Mouse (Mus musculus): ENCODE measurements around the gene Ehd1. TPM values are rescaled to one million over a fixed set of nuclear protein-coding genes. Genes with fewer than 3 reads are reported as not detected.
A peak's percentile ranks its signal among the peaks of the same experiment; 100 is the strongest.

The Ehd1 gene
- total RNA-seq, 2 experiments from 2014 or later: 112 to 157 TPM

DNA sequence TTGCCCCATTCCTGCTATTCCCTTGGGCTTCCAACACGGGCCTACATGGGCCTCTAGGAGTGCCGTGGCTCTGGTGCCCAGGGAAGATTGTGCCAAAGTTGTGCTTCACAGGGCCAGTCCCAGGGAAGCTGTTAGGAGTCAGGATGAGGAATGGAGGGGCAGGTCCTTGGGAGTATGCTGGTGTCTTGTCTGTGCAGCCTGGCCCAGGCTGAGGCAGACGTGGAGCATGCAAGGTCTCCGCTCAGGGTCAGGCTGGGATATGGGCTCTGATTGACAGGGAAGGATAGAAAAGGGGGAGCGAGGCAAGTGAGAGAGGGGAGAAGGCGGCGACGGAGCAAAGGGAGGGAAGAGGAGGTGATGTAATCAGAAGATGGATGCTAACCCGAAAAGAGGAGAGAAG, 48.2 kb downstream of the Ehd1 start:
- no peak for DNase-seq (ENCODE audit: low spot score in 2 of 2)

DNA sequence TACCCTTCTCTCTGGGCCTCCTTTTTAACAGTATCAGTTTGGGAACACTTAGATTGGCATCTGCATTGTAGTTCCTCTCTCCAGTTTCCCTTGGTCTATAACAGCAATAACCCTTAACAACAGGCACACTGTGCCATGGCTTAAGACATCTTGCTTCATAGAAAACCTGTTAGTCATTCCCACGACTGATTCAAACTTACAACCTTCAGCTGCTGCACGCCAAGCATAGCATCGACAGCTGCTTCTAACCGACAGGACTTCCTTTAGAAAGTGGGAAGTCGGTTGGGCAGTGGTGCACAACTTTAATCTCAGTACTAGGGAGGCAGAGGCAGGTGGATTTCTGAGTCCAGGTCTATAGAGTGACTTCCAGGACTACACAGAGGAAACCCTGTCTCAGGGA, 54.7 kb downstream of the Ehd1 start:
- no peak for DNase-seq (ENCODE audit: low spot score in 2 of 2)

DNA sequence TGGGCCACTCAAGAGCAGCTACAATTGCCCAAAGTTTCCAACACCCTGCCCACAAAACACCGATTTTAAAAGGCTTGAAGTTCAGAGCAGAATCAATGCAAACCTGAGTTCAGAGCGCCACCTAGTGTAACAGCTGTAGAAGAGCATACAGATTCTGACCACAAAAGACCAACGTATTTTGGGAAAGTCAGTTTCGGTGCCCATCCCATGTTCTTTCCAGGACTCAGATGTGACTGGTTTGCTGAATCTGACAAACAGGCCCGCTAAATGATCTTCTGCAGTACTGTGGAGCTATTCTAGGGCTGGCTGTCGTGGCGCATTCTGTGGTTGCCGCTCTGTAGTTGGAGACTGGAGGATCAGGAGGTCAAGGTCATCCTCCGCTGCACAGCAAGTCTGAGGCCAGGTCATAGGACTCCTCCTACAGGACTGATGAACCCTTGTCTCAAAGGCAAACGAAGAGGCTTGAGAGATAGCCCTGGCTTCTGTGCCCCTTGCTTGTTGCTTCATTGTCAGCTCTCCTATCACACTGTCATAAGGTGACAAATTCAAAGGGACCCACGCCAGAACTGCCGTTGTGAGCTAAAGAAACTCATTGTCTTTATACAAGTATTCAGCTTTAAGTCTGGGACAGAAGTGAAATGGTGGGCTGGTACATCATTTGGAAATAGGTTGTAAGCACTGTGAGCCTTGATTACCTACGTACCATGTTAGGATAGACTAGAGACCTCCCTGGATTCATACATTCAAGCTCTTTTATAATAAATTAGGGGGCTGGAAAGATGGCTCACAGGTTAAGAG, 55.4 kb downstream of the Ehd1 start:
- peak; percentile 65 for DNase-seq (ENCODE audit: low spot score in 2 of 2)

DNA sequence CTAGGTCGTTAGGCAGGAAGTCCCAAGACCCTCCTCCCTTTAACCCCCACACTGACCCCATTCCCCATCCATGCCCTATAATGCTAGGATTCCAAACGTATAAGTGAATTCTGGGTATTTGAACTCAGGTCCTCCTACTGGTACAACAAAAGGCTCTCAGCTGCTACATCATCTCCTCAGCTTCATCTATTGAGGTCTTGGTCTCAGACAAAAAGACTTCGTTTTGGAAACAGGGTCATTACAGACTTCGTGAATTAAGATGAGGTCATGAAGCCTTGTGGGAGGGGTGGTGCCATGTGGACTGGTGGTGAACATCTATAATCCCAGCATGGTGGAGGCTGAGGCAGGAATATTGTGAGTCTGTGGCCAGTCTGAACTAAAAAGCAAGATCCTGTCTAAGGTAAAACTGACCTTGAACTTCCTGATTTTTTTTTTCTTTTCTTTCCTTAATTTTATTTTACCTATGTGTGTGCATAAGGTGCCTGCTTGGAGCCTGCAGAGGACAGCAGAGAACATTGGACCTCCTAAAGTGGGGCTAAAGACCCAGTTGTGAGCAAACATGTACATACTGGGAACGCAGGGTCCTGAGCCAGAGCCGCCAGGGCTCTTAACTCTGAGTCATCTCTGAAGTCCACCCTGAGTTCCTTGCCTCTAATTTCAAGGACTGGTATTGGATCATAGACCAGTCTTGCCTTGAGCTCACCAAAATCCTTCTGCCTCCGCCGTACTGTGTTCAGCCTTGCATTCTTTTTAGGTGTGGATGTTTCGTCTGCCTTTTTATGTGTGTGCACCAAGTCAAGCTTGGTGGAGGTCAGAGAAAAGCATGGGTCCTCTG, 57.5 kb downstream of the Ehd1 start:
- DNase-seq (ENCODE audit: low spot score in 2 of 2): no peak

DNA sequence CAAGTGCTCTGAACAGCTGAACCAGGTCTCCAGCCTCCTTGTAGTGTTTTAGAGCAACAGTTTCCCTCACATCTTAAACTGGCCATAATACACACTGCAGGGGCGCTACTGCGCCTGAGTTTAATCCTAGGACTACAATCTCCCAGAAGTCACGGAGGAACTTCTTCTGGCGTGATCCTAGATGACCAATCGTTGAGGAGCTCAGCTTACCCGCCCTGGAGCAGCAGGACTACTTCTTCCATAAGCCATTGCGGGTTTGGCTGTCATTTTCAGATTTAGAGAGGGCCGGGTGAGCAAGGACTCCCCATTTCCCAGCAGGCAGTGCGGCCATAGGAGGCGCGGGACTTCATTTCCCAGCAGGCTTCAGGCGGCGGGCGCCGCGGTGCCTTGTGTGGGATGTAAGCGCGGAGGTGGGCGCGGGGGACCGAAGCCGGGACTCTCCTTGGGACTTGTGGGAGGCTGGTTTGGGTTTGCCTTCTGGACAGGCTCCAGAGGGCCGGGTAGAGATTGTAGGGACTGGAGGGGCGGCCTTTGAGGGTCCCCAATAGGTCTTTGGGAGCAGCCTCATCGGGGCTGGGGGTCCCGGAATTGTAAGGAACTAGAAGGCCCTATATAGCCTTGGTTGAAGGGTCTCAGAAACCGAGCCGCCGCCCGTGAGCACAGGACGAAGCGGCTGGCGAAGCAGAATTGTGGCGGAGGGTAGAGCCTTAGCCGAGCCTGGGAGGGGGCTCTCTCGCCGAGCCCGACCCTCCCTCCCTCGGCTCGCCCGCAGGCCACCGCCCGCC, 58.3 kb downstream of the Ehd1 start, which contains the start of gene Men1:
Gene Men1 (plus strand): TSS at position 307 of the 785 bp plus-strand sequence.
- peak; percentile 87 for DNase-seq (ENCODE audit: low spot score in 2 of 2)

DNA sequence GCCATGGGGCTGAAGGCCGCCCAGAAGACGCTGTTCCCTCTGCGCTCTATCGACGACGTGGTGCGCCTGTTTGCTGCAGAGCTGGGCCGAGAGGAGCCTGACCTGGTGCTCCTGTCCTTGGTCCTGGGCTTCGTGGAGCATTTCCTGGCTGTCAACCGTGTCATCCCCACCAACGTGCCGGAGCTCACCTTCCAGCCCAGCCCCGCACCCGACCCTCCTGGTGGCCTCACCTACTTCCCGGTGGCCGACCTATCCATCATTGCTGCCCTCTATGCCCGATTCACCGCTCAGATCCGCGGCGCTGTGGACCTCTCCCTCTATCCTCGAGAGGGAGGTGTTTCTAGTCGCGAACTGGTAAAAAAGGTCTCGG, 58.9 kb downstream of the Ehd1 start:
- no peak for DNase-seq (ENCODE audit: low spot score in 2 of 2)

DNA sequence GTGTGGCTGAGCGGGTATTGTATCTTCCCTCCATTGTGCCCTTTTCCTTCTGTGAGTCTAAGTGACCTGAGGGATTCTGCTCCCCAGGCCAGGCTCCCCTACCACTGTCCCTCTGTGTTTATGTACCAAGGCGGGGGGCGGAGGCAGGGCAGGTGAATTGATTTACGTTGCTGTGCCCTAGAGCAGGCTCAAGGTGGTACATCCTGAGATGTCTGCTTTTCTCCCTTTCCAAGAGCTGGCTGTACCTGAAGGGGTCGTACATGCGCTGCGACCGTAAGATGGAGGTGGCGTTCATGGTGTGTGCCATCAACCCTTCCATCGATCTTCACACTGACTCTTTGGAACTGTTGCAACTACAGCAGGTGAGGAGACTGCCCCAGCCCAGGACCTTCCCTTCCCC, 60.4 kb downstream of the Ehd1 start:
- DNase-seq (ENCODE audit: low spot score in 2 of 2): no peak

DNA sequence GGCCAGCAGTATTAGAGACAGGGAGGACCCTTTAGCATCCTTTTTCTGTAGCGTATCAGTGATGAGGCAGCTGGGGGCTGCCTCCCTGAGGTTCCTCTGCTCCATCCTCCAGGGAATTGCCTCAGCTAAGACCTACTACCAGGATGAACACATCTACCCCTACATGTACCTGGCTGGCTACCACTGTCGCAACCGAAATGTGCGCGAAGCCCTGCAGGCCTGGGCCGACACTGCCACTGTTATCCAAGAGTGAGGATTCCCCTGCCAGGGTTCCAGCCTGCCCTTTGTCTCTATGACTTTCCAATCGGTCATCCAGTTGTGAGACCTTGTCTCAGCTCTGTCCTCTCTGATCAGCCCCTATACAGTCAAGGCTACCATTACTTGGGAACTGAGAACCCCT, 61.6 kb downstream of the Ehd1 start:
- DNase-seq (ENCODE audit: low spot score in 2 of 2): no peak

DNA sequence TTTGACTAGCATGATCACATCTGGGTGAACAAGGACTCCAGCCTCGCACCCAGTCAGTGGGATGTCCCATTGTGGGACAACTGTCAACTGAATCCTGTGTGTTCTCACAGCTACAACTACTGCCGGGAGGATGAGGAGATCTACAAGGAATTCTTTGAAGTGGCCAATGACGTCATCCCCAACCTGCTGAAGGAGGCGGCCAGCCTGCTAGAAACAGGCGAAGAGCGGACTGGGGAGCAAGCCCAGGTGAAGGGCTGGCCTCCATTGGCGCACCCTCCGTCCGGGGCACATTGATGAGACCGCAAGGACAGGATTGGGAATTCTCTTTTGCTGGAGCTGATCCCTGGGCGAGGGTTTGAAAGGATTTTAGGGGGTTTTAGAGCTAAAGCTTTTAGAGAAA, 62.2 kb downstream of the Ehd1 start:
- no peak for DNase-seq (ENCODE audit: low spot score in 2 of 2)

DNA sequence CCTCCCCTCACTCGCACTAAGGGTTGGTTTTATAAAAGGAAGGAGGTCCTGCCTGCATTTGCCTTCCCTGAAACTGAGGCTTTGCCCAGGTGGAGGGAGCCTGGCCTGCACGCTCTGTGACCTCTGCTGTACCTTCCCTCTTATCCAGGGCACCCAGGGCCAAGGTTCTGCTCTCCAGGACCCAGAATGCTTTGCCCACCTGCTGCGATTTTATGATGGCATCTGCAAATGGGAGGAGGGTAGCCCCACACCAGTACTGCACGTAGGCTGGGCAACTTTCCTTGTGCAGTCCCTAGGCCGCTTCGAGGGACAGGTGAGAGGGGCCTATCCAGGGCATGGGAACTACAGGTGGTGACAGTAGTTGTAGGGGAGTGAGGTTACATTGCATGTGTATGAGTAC, 62.7 kb downstream of the Ehd1 start:
- DNase-seq (ENCODE audit: low spot score in 2 of 2): no peak

DNA sequence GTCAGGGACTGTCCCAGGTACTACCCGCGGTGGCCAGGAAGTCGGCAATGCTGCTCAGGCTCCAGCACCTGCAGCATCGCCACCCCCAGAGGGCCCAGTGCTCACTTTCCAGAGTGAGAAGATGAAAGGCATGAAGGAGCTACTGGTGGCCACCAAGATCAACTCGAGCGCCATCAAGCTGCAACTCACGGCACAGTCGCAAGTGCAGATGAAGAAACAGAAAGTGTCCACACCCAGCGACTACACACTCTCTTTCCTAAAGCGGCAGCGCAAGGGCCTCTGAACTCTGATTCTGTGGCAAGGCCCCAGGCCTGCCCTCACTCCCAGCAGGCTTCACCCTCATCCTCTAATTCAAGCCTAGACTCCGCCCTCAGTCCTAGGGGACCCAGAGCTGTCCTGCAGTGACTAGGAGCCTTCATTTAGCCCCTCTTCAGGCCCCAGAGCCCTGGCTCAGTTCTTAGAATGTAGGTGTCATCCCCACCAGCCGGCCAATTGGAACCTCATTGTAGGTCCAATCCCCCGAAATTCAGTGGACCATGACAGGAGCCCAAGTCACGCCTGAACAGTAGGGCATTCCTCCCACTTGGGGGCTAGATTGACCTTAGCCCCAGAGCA, 63.5 kb downstream of the Ehd1 start:
- no peak for DNase-seq (ENCODE audit: low spot score in 2 of 2)

DNA sequence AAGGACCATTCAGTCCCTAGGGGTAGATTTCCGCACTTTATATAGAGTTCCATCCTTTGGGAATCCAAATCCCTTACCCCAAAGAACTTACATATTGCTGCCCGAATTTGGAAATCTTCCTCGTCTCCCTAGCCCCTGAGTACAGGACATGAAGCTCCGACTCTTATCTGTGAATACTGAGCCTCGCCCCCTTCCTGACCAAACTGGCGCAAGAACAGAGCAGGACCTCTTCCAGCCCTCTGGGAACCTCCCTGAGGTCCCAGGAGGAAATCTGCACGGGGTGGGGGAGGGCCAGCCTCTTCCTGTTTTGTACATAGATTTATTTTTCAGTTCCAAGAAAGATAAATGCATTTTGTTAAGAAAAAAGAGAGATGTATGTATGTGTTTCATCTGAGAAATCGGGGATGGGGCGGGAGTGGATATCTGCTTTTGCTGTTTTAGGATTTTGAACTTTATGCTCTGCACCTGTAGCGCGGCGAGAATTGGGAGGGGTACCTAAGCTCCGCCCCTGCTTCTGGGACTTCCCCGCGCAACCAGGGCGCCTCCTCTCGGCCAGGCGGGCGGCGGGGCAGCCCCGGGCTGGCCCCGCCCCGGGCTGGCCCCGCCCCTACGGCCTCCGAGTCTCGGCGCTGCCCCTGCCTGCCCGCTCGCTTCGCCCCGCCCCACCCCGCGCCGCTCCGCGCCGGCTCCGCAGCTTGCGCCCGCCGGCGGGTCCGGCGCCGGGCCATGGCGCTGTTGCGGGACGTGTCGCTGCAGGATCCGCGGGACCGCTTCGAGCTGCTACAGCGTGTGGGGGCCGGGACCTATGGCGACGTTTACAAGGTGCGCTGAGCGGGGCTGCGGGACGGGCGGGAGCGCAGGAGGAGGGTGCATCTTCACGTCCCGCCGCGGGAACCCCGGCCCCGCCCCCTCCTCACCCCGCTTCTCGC, 64.3 kb downstream of the Ehd1 start, which contains the start of gene Map4k2:
Gene Map4k2 (plus strand): TSS at position 612 of the 929 bp plus-strand sequence.
- DNase-seq (ENCODE audit: low spot score in 2 of 2): peak; percentile 88 to 92

DNA sequence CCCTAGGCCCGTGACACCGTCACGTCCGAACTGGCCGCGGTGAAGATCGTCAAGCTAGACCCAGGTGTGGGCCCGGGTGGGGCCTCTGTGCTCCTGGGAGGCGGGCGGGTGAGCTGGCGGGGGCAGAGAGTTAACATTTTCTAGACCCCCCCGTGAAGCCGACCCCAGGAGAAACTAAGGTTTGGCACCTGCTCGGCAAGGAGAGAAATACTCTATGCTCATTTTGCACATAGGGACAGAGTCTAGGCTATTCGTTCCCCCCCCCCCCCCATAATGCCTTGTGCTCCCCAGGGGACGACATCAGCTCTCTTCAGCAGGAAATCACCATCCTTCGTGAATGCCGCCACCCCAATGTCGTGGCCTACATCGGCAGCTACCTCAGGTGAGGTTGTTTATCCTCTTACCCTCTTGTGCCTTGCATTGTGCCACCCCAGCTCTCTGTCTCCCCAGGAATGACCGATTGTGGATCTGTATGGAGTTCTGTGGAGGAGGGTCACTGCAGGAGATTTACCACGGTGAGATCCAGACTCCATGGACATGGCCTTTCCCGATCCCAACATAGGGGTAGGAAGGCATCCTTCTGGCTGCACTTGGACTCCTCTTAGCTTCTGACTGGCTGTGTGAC, 65.0 kb downstream of the Ehd1 start:
- no peak for DNase-seq (ENCODE audit: low spot score in 2 of 2)

DNA sequence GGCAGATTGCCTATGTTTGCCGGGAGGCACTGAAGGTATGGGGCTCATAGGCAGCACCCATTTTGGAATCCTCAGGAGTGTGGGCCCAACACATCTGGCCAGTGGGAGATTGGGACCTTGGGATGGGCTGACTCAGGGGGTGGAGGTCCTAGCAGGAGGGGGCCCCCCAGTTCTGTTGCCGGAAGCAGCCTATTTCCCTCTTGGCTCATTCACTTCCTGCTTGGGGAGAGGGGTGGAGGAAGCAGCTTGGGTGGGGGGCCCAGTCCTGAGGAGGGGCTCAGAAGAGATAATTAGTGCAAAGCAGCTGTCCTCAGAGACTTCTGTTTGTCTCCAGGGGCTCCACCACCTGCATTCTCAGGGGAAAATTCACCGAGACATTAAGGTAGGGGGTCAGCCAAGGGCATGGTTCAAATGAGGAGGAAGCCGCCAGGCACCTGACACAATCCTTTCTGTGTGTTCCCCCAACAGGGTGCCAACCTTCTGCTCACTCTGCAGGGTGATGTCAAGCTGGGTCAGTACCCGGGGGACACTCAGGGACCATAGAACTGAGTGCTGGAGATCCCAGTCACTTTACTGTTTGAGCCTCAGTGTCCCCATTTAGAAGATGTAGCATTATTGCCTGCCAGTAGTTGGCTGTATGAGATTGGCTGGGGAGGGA, 65.9 kb downstream of the Ehd1 start:
- DNase-seq (ENCODE audit: low spot score in 2 of 2): no peak

DNA sequence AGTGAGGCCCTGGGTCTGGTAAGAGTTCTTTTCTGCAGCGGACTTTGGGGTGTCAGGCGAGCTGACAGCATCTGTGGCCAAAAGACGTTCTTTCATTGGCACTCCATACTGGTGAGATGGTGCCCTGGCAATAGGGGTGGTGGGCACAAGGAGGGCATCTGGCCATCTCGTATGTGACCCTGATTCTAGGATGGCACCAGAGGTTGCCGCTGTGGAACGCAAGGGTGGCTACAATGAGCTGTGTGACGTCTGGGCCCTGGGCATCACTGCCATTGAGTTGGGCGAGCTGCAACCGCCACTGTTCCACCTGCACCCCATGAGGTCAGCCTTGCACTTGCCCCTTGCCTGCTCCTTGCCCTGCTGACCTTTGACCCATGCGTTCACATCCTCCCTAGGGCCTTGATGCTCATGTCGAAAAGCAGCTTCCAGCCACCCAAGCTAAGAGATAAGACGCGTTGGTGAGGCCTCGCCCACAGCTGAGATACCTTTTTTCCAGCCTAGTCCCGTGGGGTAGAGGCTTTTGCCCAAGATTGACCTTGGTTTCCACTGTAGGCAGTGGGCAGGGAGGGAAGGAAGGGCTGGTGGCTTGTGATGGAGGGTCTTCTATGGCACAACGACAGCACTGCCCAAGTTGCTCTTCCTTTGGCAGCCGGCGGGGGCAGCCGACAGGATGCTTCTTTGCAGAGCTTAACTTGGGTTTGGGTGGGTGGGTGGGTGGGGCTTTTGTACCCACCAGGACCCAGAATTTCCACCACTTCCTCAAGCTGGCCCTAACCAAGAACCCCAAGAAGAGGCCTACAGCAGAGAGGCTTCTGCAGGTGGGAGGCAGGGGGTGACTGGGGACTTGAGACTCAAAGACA, 66.8 kb downstream of the Ehd1 start:
- DNase-seq (ENCODE audit: low spot score in 2 of 2): no peak

DNA sequence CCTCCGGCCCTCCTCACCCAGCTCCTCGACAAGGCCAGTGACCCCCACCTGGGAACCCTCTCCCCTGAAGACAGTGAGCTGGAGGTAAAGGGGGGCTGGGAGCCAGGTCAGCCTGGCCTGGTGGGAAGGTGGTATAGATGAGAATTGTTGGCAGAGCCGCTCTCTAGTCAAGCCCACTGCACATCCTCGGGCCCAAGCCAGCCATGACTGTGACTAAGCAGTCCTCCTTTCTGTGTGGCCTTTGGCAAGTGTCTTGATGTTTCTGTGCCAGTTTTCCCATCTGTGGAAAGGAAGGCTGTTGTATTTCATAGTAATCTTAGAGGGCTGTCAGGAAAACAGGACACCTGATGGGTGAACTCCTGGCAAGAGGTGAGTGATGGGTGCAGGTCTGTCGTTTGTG, 67.5 kb downstream of the Ehd1 start:
- no peak for DNase-seq (ENCODE audit: low spot score in 2 of 2)

DNA sequence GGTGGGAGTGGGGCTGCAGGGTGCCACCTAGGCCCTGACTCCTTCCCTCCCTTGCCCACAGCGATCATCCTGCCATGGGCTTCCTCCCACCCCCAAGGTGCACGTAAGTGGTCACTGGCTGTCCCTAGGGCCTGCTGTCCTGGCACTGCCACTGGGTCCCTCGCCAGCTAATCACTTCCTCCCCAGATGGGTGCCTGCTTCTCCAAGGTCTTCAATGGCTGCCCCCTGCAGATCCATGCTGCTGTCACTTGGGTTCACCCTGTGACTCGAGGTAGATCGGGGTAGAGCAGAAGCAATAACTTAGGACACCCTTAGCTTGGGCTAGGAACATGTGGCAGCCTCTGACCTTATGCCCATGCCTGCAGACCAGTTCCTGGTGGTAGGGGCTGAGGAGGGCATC, 69.5 kb downstream of the Ehd1 start:
- DNase-seq (ENCODE audit: low spot score in 2 of 2): no peak

DNA sequence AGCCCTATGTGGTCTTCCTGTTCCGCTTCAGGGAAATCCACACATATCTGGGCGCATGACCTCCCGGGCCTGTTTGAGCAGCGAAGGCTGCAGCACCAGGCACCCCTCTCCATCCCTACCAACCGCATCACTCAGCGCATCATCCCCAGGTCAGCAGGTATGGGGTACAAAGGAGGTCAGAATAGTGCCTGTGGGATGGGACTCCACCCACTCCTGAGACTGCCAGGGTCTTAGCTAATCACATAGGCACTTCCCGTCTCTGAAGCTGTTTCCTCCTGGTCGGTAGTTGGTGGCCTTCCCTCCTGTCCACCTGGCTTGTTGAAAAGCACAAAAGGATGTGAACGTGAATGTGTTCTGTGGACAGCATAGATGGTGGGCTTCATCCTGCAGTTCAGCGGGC, 70.1 kb downstream of the Ehd1 start:
- DNase-seq (ENCODE audit: low spot score in 2 of 2): no peak

All from adrenal gland, adult 18-20 months (tissue).